Mouse (Mus musculus) liver, embryonic 15.5 days (tissue): ENCODE data around the gene Hectd1. TPM values are rescaled to one million over a fixed set of nuclear protein-coding genes. Genes with fewer than 3 reads are reported as not detected.
A peak's percentile ranks its signal among the peaks of the same experiment; 100 is the strongest.

Experiments used
- ATAC-seq: fragments of 200-750 bp; cut with Nextera tagmentation; 2 replicates; pipeline ENCODE4 v1.8.0; 2017; ENCODE audit warnings: moderate number of reproducible peaks, mild to moderate bottlenecking, moderate library complexity; ENCODE audit not compliant: insufficient read depth
- H3K27ac ChIP-seq: fragments of 300-500 bp; sonication (generic); replicated peaks from 2 replicates; pipeline ENCODE4 v1.5.1; 2015; ENCODE audit warnings: mild to moderate bottlenecking, inconsistent platforms
- H3K27me3 ChIP-seq: fragments of 300-500 bp; sonication (generic); 2 replicates; pipeline ENCODE4 v1.6.1; 2015; ENCODE audit warnings: mild to moderate bottlenecking, inconsistent platforms
- H3K36me3 ChIP-seq: fragments of 300-500 bp; sonication (generic); replicated peaks from 2 replicates; pipeline ENCODE4 v1.6.1; 2015; ENCODE audit warnings: moderate library complexity, mild to moderate bottlenecking, inconsistent platforms
- H3K4me1 ChIP-seq: fragments of 300-500 bp; sonication (generic); replicated peaks from 2 replicates; pipeline ENCODE4 v1.6.1; 2015; ENCODE audit warnings: inconsistent platforms
- H3K4me2 ChIP-seq: fragments of 300-500 bp; sonication (generic); 2 replicates; pipeline ENCODE4 v1.6.1; 2015; ENCODE audit warnings: moderate library complexity, mild to moderate bottlenecking, inconsistent platforms
- H3K4me3 ChIP-seq: fragments of 300-500 bp; sonication (generic); replicated peaks from 2 replicates; pipeline ENCODE4 v1.5.1; 2015; ENCODE audit warnings: mild to moderate bottlenecking, inconsistent platforms
- H3K9ac ChIP-seq: fragments of 300-500 bp; sonication (generic); 2 replicates; pipeline ENCODE4 v1.6.1; 2015; ENCODE audit warnings: moderate library complexity, mild to moderate bottlenecking, inconsistent platforms
- H3K9me3 ChIP-seq: fragments of 300-500 bp; sonication (generic); replicated peaks from 2 replicates; pipeline ENCODE4 v1.6.1; 2016; ENCODE audit warnings: inconsistent platforms
- WGBS: fragments of 180-500 bp; shearing (Covaris S2); methylation state at CpG from one replicate; pipeline ENCODE4 v1.1.7; 2015; ENCODE audit warnings: mixed read lengths; ENCODE audit not compliant: insufficient replicate concordance; 5-methylcytosine and 5-hydroxymethylcytosine counted together
- polyA plus RNA-seq: library from polyadenylated mRNA; unstranded; fragments of >200 nt; fragmentation: Nextera tagmentation; extraction: Ambion mirVana; gene quantifications from 2 replicates; pipeline ENCODE4 v1.2.1, GENCODE M21; 2015

Hectd1 gene
- polyA plus RNA-seq, 1 experiment from 2014 or later, result 24.0 TPM

DNA sequence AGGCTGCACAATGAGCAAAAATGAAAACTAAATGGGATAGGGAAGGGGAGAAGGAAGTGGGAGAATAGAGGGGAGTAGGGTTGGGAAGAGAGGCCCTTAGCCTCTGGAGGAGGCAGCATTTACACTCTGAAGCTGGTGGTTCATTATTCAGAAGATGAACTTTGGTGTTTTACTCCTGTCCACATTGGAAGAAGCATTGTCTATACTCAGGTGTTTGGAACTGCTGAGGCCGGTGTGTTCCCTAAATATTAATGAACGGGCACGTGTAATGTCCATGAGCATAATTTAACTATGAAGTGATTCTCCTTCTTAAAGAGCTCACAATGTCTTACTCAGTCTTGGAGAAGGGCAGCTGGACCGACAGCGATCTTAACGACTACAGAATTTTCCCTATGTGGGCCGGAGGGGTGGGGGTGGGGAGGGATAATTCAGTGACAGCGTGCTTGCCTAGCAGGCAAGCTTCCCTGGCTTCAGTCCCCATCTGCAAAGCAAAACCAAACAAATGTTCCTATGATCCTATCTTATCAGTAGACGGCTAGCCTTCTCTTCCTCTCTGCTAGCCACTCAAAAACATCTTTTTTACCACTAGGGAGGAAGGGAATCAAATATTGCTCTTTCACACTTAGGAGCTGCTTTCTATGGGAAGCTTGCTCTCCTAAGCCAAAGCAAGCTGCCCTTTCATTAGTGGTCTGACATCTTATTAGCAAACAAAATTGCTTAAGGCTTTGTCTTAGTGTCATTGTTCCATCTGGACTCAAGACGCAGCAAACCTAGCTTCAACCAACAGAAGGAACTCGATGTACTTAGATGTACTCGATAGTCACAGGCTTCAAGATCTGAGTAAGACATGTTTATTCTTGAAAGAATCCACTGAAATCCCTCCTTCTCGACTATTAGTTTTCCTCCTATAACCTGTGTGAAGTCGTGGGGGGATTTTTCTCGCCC is 14.5 kb upstream of the Hectd1 start:
- peak overlapping the region; percentile 63 for H3K4me3 ChIP-seq

DNA sequence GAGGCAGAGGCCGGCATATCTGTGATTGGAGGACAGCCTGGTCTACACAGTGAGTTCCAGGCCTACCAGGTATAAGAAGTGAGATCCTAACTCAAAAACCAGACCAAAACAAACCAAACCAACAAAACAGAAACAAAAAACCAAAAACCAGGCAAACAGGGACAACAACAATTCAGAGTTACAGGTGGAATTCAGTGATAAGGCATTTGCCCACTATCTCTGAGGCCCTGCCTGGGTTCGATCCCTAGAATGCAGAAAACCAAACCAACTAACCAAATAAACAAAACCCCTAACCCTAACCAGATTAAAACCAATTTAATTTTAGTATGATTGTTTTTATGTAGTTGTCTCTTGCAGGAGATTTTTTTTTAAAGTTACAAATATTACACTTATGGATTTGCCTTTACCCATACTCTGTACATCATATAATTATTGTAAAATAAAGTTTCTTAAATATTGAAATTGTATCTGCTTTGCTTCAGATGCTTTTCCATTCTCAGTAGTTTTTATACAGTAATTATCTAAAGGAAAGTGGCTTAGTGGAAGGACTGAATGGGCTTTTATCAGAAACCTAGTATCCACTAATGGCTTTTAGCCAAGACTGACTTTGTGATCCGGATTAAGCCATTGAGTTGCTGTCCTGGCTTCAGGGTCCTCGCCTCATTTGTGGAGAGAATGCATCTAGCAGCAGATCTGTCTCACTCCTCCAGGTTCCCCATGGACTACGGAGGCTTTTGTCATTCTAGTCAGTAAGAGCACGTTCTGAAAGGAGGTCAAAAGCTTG is 12.9 kb upstream of the Hectd1 start:
- Histone ChIP-seq H3K4me1 (peaks cover 62% of the 10 kb centered on the region), H3K4me2 (peak overlapping the region; percentile 56), H3K4me3 (no peak overlapping the region), H3K27me3 (no peaks in the 10 kb centered on the region), H3K9me3 (no peaks in the 10 kb centered on the region), H3K27ac (peak overlapping the region; percentile 99), H3K9ac (peak overlapping the region; percentile 43), H3K36me3 (no peaks in the 10 kb centered on the region)
- ATAC-seq, result peak; percentile 14
- 24% methylated on average over 6 of the region's 6 CpGs for WGBS

More for the DNA sequence above, 14.5 kb upstream of the Hectd1 start:
- ATAC-seq, result no peak
- peak overlapping the region; percentile 75 for H3K4me2 ChIP-seq
- H3K27ac ChIP-seq, result peak overlapping the region; percentile 99
- H3K36me3 ChIP-seq, result no peaks in the 10 kb centered on the region
- no peaks in the 10 kb centered on the region for H3K9me3 ChIP-seq
- peaks cover 70% of the 10 kb centered on the region for H3K4me1 ChIP-seq
- H3K27me3 ChIP-seq, result no peaks in the 10 kb centered on the region
- peak overlapping the region; percentile 76 for H3K9ac ChIP-seq
- 20% methylated on average over 15 of the region's 15 CpGs for whole genome bisulfite sequencing

DNA sequence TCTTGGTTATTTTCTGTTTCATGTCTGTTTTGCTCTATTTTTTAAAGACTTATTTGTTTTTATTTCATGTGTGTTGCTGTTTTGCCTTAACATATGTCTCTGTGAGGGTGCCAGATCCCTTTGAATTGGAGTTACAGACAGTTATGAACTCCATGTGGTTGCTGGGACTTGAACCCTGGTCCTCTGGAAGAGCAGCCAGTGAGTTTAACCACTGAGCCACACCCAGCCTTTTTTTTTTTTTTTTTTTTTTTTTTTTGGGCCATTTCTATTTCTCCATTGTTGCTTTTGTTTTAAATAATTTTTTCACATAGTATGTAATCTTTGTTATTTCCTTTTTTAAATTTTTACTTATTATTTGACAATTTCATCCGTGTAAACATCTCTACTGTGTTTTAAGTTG is 10.5 kb upstream of the Hectd1 start:
- Histone ChIP-seq H3K4me3 (no peak overlapping the region), H3K9ac (no peak overlapping the region), H3K27ac (peak overlapping the region; percentile 51), H3K9me3 (no peaks in the 10 kb centered on the region), H3K27me3 (no peaks in the 10 kb centered on the region), H3K36me3 (no peaks in the 10 kb centered on the region), H3K4me2 (no peak overlapping the region), H3K4me1 (peaks cover 60% of the 10 kb centered on the region)
- WGBS, result 88% methylated on average over 1 of the region's 1 CpGs
- ATAC-seq, result no peak

DNA sequence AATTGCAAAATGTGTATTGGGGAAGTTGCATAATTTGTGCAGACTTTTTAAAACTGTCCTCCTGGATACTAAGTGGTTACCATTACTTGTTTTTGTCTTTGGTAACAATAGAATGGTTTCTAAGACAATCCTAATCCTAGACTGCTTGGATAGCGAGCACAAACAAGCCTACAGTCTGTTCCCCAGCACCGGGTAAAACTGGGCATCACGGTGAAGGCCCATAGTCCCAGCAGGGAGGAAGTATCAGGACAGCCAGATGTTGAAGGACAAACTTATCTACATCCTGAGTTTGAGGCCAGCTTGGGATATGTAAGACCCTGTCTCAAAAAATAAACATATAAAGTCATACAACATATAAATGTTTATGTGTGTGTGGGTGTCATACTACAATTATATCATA is 5.9 kb upstream of the Hectd1 start:
- no peaks in the 10 kb centered on the region; the same call in 1 of the 2 replicates for H3K36me3 ChIP-seq
- no peaks in the 10 kb centered on the region for H3K9me3 ChIP-seq
- H3K4me3 ChIP-seq, result no peak overlapping the region
- no peak overlapping the region for H3K4me2 ChIP-seq
- no peaks in the 10 kb centered on the region for H3K27me3 ChIP-seq
- WGBS, result 13% methylated on average over 3 of the region's 3 CpGs
- H3K4me1 ChIP-seq, result peaks cover 38% of the 10 kb centered on the region
- no peak overlapping the region; the same call in 1 of the 2 replicates for H3K27ac ChIP-seq
- no peak overlapping the region for H3K9ac ChIP-seq
- no peak for ATAC-seq

DNA sequence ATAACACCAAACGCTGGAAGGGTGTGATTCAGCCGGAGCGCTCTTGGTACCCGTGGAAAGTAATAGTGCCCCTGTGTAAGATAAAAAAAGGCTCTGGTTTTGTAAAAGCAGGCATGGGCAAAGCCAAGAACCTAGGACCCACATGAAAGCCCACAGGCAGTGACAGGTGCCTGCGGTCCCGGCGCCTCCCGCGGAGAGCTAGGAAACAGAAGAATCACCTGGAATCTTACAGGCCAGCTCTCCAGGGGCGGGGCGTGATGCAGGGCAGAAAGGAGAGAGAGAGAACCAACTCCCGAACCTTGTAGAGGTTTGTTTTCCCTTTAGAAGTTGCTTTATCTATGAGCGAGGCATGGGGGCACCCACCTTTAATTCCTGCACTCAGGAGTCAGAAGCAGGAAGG is 2.6 kb upstream of the Hectd1 start:
- Histone ChIP-seq H3K36me3 (peaks cover 8% of the 10 kb centered on the region), H3K4me3 (peak overlapping the region; percentile 88), H3K27me3 (no peaks in the 10 kb centered on the region), H3K4me2 (peak overlapping the region; percentile 66), H3K9me3 (no peaks in the 10 kb centered on the region), H3K27ac (peak overlapping the region; percentile 100), H3K4me1 (peaks cover 36% of the 10 kb centered on the region), H3K9ac (no peak overlapping the region)
- ATAC-seq, result no peak
- WGBS, result 78% methylated on average over 13 of the region's 13 CpGs

DNA sequence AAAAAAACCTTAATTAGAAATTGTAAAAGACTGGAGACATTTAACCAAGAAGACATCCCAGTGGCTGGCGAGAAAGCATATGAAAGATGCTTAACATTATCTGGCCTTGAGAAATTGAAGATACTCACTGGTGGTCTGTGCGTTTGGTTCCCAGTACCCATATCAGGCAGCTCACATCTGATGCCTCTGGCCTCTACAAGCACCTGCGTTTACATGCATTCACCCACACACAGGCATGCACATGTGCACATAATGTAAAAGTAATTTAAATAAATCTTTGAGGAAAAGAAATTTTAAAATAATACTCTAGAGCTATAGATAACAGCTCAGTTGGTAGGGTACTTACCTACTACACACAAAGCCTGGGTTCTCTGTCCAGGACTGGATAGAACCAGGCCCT is 2.0 kb upstream of the Hectd1 start:
- no peak for ATAC-seq
- H3K27me3 ChIP-seq, result no peaks in the 10 kb centered on the region
- peaks cover 12% of the 10 kb centered on the region for H3K36me3 ChIP-seq
- peaks cover 36% of the 10 kb centered on the region for H3K4me1 ChIP-seq
- WGBS, result 28% methylated on average over 3 of the region's 3 CpGs
- H3K4me3 ChIP-seq, result peak overlapping the region; percentile 88
- H3K9me3 ChIP-seq, result no peaks in the 10 kb centered on the region
- H3K27ac ChIP-seq, result peak overlapping the region; percentile 100
- peak overlapping the region; percentile 99 for H3K9ac ChIP-seq
- H3K4me2 ChIP-seq, result peak overlapping the region; percentile 66

DNA sequence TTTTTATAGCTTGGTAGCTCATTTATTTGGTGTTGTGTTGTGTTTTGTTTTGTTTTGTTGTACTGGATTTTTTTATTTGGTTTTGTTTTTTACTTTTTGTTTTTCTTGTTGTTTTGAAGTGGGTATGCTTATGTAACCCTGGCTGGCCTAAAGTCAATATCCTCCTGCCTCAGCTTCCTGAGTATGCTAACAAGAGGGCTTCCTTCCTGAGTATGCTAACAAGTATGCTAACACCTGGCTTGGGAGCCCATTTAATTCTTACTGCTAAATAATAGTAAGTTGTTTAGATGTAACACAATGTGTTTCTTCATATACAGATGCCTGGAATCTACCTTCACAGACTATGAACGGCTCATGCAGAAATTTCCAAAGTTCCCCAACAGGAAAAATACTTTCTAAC is 1.3 kb upstream of the Hectd1 start:
- Histone ChIP-seq H3K36me3 (peaks cover 15% of the 10 kb centered on the region), H3K27me3 (no peaks in the 10 kb centered on the region), H3K4me1 (peaks cover 41% of the 10 kb centered on the region), H3K4me2 (peak overlapping the region; percentile 66), H3K9ac (peak overlapping the region; percentile 99), H3K4me3 (peak overlapping the region; percentile 88), H3K27ac (peak overlapping the region; percentile 100), H3K9me3 (no peaks in the 10 kb centered on the region)
- no peak for ATAC-seq
- WGBS, result 54% methylated on average over 1 of the region's 1 CpGs

DNA sequence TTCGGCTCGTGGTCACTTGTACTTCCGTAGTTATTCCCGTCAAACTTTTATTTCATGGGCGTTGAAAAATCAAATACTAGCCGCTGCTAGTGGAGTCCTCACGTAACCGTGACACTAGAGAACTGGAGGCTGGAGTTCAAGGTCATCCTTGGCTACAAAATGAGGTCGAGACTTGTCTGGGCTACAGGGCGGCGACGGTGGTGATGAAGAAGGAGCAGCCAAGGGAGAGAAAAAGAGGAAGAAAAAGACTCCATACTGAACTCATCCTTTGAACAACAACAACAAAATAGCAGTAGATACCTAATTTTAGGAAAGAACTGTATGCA is 704 bp upstream of the Hectd1 start:
- ATAC-seq, result peak; percentile 27
- H3K4me2 ChIP-seq, result peak overlapping the region; percentile 66
- H3K4me3 ChIP-seq, result peak overlapping the region; percentile 88
- no peaks in the 10 kb centered on the region for H3K27me3 ChIP-seq
- H3K9me3 ChIP-seq, result no peaks in the 10 kb centered on the region
- peaks cover 41% of the 10 kb centered on the region for H3K4me1 ChIP-seq
- under 1% methylated on average over 12 of the region's 12 CpGs for WGBS
- H3K9ac ChIP-seq, result peak overlapping the region; percentile 99
- H3K27ac ChIP-seq, result peak overlapping the region; percentile 100
- peaks cover 20% of the 10 kb centered on the region for H3K36me3 ChIP-seq

DNA sequence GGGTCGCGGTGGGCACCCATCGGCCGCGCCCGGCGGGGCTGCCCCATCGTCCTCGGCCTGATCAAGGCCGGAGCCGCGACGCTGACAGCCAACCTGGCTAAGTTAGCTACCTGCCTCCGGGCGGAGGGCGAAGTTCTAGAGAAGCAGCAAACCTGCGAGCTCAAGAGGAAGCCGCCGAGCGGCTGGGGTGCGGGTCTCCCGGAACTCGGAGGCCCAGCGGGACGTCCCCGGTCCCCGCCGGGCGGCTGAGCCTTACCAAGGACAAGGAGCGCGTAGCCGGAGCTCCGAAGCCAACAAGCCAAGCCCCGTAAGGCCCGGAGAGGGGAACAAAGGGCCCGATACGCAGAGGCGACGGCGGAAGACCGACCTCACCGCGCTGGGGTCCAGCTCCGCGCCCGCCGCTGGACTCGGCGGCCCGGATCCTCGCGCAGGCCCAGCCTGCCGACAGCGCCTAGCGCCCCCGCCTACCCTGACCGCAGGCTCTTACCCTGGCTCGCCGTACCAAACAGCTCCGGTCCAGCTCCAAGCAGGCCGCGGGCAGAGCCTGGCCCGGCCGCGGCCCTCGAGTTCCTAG is 533 bp downstream of the Hectd1 start:
- Histone ChIP-seq H3K4me1 (peaks cover 50% of the 10 kb centered on the region), H3K9me3 (no peaks in the 10 kb centered on the region), H3K9ac (peak overlapping the region; percentile 99), H3K27me3 (no peaks in the 10 kb centered on the region), H3K4me3 (peak overlapping the region; percentile 88), H3K4me2 (peak overlapping the region; percentile 66), H3K36me3 (peaks cover 32% of the 10 kb centered on the region), H3K27ac (peak overlapping the region; percentile 100)
- peak; percentile 63 for ATAC-seq
- under 1% methylated on average over 65 of the region's 66 CpGs for WGBS

DNA sequence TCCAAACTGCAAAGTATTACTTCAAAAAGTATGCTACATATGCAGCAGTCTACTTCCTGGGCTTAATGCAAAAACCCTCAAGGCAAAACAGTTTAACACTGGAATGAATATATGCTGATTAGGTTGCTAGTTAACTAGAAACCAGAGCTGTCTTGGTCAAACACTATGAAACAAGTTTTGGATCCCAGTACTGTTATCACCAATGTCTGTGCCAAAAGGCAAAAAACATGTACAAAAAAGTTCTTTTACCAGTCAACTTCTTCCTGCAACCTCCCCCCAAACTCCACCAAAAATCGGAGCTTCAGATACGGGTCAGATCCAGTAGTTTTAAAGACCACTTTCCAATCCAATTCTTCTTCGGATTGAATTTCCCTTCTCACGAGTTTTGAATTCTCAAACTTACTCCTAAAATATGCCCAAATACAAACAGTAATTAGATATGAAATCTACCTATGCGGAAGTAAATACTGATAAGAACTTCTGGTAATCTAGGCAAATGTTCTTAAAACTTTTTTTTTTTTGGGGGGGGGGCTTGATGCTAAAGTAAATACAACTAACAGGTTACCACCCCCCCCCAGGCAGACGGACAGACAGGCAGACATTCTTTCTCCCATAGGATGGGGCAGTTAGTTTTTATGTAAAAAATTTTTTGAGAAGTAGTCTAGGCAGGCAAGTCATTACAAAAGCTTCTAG is 1.2 kb downstream of the Hectd1 start:
- Histone ChIP-seq H3K36me3 (peaks cover 36% of the 10 kb centered on the region), H3K27me3 (no peaks in the 10 kb centered on the region), H3K9me3 (no peaks in the 10 kb centered on the region), H3K4me2 (peak overlapping the region; percentile 66), H3K4me1 (peaks cover 55% of the 10 kb centered on the region), H3K9ac (peak overlapping the region; percentile 99), H3K4me3 (peak overlapping the region; percentile 88), H3K27ac (peak overlapping the region; percentile 100)
- no peak for ATAC-seq
- whole genome bisulfite sequencing, result 3% methylated on average over 6 of the region's 6 CpGs
